Mouse (Mus musculus) left cerebral cortex, postnatal 14 days (tissue): ENCODE results near the gene Agmo. TPM values are rescaled to one million over a fixed set of nuclear protein-coding genes. Genes with fewer than 3 reads are reported as not detected.

Experiments
- DNase-seq, 2 experiments: peaks; one replicate each; pipeline ENCODE4 v3.0.0; 2021 to 2022; ENCODE audit warnings: low spot score in 2 of 2, mixed read lengths in 1 of 2
- intact Hi-C: fragments of 180-260 bp; cut with DNase I; formaldehyde crosslinking; loops from one replicate; pipeline ENCODE4 v1.15.1; 2025
- total RNA-seq, 2 experiments: library from RNA; stranded (reverse); gene quantifications; 2 replicates each; pipeline ENCODE4 v1.2.3; 2021

The Agmo gene
- total RNA-seq, 2 experiments from 2014 or later = 2.6 TPM

DNA sequence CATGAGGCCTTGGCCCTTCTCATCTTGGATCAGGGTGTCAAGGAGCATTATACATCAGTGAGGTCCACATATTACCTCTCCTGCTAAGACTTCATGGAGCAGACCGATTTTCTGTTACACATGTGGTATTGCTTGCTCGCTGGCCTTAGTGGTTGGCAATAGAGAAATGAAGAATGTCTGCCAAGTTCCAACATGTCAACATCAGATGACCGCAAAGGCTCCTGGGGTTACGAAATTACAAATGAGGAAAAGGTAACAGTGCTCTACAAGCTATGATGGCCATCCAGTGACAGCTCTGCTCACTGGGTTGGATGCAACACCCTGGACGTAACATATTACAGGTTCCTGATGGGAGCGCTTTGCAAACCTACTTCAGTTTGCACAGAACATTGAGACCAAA is 161.1 kb downstream of the Agmo start:
- intact Hi-C loops = no loop called here
- DNase-seq = no peak

DNA sequence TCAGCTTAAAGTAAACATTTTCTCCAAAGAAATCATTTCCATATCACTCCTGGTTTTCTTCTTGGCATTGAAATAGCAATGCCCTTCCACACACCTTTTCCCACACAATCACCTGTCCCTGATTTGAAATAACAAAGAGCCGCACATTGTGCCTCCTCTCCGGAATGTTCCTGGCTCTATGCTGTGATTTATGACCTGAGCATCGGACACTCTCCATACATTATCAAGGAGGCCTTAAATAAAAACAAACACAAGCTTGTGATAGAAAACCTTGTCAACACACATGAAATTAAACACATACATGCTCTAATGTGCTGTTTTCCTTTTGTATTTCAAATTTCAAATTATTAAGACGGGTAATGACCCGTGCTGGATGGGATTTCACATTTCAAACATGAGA is 184.9 kb downstream of the Agmo start:
- DNase-seq = no peak
- intact Hi-C loops = no loop called here

DNA sequence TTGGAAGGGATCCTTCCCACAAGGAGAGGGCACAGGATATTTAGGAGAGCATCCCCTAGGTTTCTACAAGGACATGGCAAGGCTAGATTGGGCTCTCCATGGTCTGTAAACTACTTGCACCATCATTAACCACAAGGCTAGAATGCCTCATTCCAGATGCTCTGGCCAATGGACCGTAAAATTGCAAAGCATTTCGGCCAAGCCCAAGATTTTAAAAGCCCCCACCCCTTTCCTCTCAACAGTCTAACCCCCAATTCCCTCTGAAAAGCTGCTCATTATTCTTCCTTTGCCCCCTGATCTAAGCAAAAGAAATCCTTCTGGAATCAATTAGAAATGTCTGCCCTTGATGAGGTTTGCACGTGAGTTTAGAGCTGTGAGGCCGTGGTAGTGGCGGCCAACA is 185.3 kb downstream of the Agmo start:
- no peak for DNase-seq
- intact Hi-C loops = no loop called here

DNA sequence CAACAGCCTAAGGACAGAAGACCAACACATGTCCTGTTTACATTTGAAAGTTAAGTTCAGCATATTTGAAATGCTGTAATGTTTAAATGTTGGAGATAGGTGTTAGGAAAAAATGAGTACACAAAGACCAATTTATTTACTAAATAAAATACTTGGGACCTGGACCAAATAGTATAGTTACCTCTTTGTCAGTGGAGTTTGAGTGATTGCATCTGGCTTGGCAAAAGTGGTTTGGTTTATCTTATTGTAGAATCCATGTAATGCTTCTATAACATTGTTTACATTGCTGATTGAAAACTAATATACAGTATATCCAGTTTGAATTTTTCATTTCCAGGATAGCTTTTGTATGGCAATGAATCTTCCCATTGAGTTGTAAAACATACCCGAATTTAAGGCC is 193.0 kb downstream of the Agmo start:
- DNase-seq = no peak
- intact Hi-C loops = no loop called here

DNA sequence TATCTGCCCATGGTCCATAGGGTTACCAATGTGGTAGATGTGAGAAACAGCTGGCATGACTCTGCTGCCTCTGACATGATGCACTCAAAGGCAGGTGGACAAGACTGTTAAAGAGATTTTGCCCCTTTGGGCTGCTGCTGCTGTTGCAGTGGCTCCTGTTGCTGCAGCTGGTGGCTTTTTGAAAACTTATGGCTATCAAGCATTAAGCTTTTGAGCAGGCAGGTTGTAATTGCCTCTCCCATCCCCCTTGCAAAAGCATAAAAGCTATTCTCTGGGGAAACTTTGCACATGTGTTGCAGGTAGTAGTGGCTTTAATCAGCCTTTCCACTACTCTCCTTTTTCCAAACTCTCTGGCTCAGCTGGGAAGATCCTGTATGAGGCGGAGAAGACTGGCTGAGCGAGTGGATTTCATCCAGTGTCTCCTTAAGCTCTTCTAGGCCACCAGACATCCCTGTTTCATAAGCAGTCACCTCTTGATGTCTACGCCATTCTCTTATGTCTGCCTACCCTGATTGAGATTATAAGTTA is 201.1 kb downstream of the Agmo start:
- no peak for DNase-seq
- intact Hi-C loops = no loop called here

DNA sequence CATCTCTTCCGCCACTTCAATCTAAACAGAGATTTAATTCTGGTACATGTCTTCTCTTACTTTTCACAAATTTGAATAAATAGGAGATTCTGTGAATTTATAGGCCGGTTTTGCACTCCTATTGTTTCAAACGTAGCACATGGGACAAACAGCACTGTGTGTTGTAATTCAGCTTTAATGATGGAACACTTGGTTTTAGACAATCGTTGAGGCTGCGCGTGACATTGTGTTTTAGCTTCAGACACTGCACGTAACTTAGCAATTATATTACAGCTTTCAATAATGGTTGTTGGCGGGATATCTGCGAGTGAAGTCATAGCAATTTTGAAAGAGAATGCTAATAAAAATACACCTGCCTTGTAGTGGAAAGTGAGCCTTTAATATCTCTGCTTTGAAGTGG is 203.8 kb downstream of the Agmo start:
- DNase-seq = no peak
- intact Hi-C loops = no loop called here

DNA sequence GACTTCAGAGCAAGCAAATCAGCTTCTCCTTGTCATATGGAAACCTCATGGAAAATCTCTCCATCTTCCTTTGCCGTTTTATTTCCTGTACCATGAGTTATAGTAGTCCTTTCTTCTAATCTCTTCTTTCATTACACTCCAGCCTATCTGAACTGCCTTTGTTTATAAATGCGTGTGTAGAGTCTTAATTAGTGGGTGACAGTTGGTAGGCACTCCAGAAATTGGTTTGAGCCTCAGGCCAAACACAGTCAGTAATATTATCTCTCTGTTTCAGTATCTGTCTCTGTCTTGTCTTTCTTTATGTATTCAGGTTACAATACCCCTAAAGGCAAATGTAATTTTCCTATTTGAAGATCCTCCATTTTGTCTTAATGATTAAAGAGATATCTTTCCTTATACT is 208.2 kb downstream of the Agmo start:
- intact Hi-C loops = no loop called here
- no peak for DNase-seq

DNA sequence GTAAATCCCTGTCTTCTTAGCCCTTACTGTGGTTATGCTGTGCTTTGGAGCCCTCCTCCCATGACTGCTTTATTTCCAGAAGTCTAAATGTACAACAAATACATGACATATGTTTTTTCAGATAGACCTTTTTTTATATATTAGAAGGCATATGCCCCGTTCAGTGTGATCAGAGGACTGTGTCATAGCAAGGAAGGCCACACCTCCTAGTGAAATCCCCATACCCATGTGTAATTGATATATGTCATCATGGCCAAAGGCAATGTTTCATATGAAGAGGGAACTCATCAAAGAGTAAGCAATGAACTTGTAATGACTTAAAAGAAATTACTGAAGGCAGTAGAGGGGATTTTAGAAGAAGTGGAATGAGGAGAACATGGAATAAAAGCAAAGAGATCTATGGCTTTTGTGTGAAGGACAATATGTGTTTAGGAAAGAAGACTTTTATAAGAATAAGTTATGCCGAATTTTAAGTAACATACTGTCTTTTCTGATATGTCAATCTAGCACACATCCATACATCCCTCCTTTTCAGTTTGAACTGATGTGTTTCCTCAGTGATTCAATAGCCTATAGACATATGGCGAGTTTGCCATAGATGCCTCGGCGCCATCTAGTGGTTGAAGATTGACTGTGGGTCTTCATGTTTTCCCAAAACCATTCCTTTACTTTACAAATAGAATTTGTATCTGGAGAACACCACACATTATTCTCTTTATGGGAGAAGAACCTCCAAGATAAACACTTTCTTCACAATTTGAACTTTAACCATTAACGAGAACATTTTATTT is 209.1 kb downstream of the Agmo start:
- peak; percentile 49 to 79 for DNase-seq

DNA sequence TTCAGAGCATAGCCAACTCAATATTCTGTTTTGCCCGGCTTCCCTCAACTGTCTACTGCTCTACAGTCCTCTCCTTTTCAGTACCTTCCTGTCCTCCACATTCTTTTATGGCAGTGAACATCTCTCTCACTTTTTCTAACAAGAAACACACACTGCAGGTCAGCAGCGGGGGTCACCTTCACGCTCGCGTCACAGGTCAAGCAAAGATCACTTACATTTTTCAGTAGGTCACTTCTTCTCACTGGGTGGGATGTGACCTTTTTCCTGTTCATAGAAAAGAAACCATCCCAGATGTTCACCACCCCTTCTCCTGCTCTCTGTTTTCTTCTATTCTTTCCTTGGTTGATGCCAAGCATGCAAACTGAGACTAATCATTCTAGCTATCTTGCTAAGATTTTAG is 230.2 kb downstream of the Agmo start:
- intact Hi-C loops = no loop called here
- no peak for DNase-seq

More for the DNA sequence above, 209.1 kb downstream of the Agmo start:
- intact Hi-C loops = loop anchor here (5.0 kb wide), 2 partner anchors 373 to 738 kb away; no protein-coding TSS in a partner anchor

DNA sequence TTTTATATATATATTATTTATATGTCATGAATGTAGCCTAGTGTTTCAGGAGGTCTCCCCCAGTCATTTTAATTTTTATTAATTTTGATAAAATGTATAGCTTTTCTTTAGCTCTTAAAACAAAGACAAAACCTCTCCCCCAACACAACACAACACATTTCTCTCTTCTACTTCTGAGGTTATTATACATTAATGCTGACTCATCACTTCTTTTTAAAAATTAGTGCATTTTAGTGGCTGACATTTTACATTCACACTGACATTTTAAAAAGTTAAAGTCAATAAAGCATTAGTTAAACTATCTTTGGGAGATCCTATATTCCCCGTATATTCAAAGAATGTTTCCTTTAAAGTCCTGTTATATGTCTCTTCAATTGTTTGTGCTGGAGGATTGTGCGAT is 235.4 kb downstream of the Agmo start:
- DNase-seq = no peak
- intact Hi-C loops = no loop called here

DNA sequence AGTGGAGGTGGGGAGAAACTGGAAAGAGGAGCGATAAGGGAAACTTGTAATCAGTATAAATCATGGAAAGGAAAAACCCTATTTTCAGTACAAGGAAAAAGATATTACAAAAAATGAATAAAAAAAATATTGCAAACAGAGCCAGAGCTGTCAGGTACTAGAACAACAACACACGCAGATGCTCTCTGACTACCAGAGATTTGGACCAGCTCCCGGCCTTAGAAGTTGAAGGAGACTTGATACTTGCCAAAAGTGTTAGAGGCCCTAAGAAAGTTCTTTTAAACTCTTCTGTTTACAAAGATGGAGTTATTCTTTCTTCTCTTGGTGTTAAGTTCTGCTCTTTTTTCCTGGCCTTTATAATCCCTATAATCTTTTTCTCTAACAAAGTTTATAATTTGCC is 246.6 kb downstream of the Agmo start:
- DNase-seq = no peak
- intact Hi-C loops = no loop called here

DNA sequence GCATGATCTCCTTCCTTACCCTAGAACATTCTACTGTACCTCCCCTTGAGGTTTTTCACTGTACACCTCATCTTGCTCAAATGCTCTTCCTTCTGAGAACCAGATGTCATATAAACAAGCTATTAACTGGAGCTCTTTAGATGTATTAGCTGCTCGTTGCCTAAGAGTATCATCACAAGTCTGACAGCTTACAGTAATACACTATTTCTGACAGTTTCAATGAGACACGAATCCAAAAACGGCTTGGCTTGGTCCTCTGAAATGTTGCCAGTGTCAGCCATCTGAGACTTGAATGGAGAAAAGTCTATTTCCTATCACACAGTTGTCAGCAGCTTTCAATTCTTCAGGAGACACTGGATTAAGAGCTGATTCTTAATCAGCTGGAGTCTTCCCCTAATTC is 257.4 kb downstream of the Agmo start:
- no peak for DNase-seq
- intact Hi-C loops = no loop called here

DNA sequence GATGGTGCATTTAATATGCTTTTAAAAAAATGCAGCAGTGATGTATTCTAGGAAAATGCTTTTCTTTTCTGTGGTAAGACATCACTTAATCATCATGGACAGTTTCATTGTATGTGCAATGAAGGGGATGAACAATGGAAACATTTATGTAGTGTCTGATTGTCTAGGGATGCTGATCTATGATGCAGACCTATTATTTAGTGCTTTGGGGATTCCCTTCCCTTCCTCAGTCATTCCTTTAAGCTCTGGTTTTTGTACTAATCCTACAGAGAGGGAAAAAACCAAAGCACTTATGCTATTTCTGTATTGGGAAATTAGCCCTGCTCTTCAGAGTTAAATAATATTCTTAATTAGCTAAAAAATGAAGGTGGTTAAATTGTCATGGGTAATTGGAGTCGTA is 266.0 kb downstream of the Agmo start:
- intact Hi-C loops = no loop called here
- no peak for DNase-seq

DNA sequence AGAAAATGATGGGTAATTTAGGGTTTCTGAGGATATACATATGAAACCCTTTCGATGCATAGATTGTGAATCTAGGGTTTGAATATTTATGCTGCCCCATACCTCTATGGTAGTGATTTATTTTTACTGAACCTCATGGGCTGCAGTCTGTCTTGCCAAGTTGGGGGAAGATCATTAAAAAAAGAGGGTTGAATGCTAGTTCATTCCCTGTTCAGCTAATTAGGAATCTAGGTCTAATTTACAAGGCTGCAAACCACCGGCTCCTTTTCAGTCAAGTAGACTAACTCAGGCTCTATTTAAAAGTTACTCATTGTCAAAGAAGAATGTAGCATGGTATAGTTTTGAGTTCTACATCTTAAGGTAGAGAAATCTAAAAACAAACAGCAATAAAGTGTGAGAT is 266.4 kb downstream of the Agmo start:
- DNase-seq = no peak

DNA sequence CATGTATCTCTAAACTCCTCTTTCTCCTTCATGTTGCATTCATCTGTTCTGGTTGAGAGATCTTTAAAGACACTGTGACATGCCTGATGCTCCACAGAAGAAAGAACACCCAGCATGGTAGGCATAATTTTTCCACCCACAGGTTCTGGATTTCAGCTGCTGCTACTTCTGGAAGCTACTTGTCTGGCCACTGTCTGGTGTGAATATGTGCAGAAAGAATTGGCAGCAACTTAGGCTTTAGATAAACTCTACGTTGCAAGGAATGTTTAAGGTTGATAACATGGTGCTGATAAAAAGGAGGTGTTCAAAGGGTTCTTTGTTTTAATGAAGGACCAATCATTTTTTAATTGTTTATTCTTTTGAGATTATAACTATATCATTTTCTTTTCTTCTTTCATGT is 280.3 kb downstream of the Agmo start:
- peak; percentile 4 to 42 for DNase-seq
- intact Hi-C loops = no loop called here

More for the DNA sequence above, 266.4 kb downstream of the Agmo start:
- intact Hi-C loops = no loop called here

DNA sequence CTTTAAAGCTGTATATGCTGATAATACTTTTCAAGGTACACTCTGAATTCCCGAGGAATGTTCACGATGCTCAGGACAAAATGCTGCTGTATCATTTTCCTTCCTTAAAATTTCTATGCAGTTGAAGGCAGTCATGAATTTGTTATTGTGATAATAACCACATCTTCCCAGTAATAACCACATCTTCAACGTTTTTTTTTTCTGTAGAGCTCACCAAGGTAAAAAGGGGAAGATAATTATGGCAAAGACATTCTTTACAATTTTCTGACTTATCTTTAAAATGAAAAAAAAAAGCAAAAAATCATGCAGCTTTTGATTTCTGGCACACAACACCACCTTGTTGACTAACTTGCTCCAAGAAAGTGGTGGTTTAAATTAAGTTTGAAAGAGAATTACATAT is 283.2 kb downstream of the Agmo start:
- intact Hi-C loops = no loop called here
- DNase-seq = no peak

DNA sequence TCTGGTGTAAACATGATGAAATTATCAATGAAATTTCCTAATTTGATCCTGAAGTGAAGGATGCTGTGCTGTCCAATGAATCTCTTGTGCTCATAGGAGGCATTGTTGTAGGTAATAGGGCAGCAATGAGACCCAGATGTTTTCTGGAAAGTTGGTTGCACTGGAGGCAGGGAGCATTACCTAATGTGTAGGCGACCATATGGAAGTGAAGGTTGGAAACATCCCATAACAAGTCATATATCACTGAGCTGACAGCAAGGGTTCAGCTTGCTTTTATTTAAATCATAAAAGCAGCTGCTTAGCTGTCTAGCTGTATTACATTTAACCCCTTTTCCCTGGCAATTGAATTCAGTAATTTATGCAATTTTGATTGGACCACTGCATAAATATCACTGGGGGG is 299.6 kb downstream of the Agmo start:
- intact Hi-C loops = no loop called here
- no peak for DNase-seq

DNA sequence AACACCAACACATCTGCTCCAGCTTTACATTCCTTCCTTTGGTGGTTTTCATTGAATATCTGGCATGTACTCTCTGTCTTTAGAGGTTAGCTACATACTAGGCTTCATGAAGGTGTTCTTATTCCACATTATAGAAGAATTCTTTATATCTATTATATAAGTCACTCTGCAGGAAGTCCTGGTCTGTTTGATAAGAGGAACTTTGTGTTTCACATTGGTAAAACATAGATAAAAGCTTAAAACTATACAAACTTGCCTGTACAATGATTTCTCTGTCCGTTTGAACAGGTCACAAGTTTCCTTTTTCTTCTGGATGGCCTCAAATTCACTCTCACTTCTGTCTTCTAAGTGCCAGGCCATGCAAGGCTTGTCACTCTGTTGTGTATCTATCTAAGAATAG is 316.8 kb downstream of the Agmo start:
- DNase-seq = no peak
- intact Hi-C loops = no loop called here

DNA sequence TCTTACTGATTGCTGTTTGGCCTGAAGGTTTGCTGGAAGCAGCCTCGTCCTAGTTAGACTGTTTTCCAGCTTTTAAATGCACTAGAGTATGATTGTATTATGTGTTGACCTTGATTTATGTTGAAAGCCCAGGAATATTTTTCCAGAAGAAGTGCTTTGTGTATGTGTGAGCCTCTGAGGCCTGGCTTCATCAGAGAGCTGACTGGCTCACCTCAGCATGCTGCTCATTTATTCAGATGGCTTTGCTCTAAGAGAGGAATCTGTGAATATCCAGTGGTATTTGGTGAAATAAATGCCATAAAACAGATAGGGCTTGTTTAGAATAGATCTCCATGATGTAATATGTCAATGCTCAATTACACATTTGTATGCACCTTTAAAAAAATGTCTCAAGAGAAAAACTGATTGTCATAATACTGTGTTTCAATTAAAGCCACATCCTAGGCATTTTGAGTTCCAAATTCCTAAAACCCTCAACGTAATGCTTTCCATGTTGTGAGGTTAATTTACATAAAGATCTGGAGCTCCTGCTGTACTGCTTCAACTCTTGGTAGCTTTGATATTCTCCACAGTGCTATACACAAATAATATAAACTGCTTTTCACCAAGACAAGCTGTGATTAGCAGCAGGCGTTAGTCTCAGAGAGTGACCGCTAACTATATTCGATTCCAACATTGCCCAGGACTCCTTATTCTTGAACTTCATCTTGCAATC is 324.6 kb downstream of the Agmo start:
- no peak for DNase-seq
- intact Hi-C loops = no loop called here

DNA sequence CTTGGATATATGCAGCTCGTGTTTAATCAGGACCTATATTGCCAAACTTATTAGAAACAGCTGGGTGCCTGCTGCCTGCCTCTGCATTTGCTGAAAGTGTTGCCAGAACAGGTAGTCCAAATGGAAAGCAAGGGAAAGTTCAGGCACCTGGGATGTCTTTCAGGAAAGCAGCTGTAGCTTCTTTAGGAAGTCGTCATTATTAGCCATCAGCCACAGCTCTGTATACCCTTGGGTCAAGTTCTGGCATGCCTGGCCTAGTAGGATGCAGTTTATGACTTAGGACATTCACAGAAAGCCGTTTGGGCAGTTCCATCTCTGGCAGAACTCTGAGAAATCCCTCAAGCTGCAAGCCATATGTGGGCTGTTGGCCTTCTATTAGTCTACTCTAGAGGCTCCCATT is 330.5 kb downstream of the Agmo start:
- intact Hi-C loops = no loop called here
- no peak for DNase-seq

DNA sequence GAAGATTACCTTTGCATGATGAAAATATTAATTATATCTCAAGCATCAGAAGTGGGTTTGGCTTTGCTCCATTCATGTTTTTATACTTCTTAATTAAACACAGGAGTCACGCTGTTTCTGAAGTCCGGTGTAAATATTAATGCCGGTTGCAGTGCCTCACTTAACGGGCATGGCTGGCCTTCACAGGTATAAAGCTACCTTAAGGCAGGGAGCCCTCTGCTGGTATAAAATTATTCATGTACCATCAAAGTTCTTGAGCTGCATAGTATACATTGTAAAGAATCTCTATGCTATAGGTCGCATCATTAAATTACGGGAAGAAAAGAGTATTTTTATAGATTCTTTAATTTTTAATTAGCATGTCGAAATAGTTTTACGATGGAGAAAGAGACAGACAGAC is 341.3 kb downstream of the Agmo start:
- intact Hi-C loops = loop anchor here (10.0 kb wide), 1 partner anchor 868 kb away; no protein-coding TSS in a partner anchor
- DNase-seq = no peak
